Mouse (Mus musculus) splenic B cell, adult 2 months (primary cell): ENCODE results near the gene Stk4.

ENCODE experiments used
- DNase-seq: peaks from one replicate; pipeline ENCODE4 v3.0.0-alpha.2; 2011; ENCODE audit warnings: low read depth, low spot score
- H3K27me3 ChIP-seq: 2 replicates; pipeline ENCODE4 v1.6.1; 2012; ENCODE audit warnings: mild to moderate bottlenecking, low read length, moderate library complexity, mixed read lengths; ENCODE audit not compliant: control insufficient read depth, poor library complexity, insufficient read depth, severe bottlenecking
- H3K36me3 ChIP-seq: 2 replicates; pipeline ENCODE4 v1.6.1; 2012; ENCODE audit warnings: mild to moderate bottlenecking, low read length, moderate library complexity, mixed read lengths; ENCODE audit not compliant: control insufficient read depth, poor library complexity, insufficient read depth, severe bottlenecking

Gene Stk4

DNA sequence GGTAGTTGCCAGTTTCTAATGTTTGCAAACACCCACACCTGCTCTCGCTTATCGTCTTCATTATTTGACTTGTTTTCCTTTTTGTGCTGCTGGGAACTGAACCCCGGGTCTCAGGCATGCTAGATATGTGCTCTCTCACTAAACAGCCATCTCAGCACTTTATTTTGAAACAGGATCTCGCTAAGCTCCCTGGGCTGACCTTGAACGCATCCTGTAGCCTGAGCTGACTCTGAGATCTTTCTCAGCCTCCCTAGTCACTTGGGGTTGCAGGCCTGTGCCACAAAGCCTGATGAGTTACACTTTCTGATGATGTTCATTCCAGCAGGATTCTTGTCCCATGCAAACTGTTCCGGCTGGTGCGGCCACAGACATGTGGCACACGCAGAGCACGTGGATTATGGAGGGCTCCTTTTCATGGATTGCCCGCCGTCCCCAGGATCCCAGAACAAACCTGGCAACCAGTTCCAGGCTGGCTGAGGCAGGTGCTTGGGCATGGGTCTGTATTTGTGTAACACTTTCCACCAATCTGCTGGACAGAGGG lies 91.5 kb downstream of the Stk4 start:
- H3K36me3 ChIP-seq, result no peaks in the 10 kb centered on the region
- DNase-seq, result no peak
- H3K27me3 ChIP-seq, result no peaks in the 10 kb centered on the region

DNA sequence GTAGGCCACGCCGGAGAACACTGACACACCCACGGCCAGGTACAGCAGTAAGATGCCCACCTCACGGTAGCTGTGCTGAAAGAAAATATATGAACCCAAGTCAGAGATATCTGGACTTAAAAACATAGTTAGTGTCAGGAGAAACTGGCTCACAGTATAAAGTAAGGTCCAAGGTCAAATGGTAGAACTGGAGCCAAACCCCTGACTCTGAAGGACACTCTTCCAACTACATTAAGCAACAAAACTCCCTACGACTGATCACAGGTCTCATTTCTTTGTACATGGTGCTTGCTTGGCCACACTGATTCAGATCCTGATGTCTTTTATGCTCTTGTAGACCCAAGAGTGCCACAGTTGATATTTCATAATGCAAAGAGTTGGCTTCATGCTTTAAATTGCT lies 94.8 kb downstream of the Stk4 start:
- H3K27me3 ChIP-seq, result no peaks in the 10 kb centered on the region
- no peaks in the 10 kb centered on the region for H3K36me3 ChIP-seq
- no peak for DNase-seq

DNA sequence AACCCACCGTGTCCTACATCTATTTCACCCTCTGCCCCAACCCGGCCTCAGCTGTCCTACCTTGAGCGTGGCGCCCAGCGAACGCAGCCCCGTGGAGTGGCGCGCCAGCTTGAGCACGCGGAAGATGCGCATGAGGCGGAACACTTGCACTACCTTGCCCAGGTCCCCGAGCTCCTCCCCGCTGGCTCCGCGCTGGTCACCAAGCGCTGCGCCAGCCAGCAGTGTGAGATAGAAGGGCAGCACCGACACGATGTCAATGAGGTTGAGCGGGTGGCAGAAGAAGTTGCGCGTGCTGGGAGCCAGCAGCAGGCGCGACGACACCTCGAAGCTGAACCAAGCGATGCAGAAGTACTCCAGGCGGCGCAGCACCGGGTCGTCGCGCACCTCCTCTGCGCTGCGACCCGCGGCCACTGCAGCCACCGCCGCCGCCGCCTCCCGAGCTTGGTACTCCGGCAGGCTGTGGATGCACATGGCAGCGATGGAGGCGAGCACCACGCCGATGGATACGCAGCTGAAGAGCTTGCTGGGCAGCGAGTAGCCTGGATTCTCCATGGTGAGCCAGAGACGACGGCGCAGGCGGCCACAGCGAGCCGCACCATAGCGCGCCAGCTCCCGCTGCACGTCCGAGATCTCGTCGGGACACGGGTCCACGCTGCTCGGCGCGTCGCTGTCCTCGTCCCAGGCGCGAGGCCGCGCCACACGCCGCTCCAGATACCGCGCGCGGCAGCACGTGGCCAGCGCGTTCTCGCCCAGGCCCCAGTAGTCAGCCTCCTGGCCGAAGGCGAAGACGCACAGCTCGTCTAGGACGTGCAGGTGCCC lies 97.8 kb downstream of the Stk4 start:
- no peak for DNase-seq
- Histone ChIP-seq H3K27me3 (no peaks in the 10 kb centered on the region), H3K36me3 (no peaks in the 10 kb centered on the region)

DNA sequence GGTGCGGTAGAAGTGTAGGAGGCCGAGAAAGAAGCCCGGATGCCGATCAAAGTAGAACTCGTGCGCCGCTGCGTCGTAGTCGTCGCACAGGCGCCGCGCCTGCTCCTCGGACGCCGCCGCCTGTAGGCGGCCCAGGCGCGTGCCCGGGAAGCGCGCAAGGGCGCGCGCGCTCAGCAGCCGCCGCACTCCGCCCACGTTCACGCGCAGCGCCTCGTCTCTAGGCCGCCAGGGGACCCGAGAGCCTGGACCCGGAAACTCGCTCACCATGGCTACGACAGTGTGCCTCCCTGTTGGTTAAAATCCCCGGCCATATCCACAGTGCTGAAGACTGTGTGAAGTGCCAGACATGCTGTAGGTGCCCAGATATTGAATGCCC lies 98.4 kb downstream of the Stk4 start:
- no peaks in the 10 kb centered on the region for H3K36me3 ChIP-seq
- H3K27me3 ChIP-seq, result no peaks in the 10 kb centered on the region
- DNase-seq, result peak; percentile 65

DNA sequence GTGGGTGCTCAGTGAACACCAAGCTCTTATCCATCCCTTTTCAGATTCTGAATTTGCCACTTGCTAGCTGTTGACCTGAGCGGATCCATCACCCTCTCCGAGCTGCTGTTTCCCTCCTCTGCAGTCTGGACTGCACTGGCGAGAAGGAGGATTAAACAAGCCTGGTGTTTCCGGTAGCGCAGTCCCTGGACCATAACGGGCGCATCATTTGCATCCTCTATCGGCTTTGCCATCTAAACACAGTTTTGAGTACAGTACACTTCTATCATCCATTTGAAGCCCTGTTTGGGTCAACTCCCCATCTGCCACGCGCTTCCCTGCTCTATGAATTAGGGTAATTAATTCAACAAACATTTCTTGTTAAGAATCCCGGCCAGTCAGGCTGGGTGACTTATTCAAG lies 100.2 kb downstream of the Stk4 start:
- DNase-seq, result peak; percentile 40
- no peaks in the 10 kb centered on the region for H3K27me3 ChIP-seq
- H3K36me3 ChIP-seq, result no peaks in the 10 kb centered on the region

DNA sequence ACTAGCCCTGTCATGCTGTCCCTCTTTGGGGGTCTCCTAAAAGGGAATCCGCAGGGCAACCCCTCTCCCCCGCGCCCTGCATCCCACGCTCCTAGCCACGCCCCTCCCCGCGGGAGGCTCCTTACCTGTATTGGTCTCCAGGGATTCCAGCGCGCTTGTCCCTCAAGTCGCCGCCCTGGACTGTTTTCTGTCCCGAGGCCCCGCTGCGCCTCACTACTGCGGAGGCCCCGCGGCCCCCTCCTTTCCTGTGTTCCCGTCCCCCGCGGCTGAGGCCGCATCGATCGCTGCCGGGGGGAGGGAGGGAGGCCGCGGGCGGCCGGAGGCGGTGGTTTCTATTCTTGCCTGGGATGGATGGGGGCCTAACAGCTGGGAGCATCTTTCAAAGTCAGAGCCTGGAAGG lies 100.8 kb downstream of the Stk4 start, which contains the start of gene Kcns1:
Kcns1 (minus strand) TSS at position 212 of the 400 bp plus-strand sequence.
- no peaks in the 10 kb centered on the region for H3K27me3 ChIP-seq
- no peaks in the 10 kb centered on the region for H3K36me3 ChIP-seq
- no peak for DNase-seq

DNA sequence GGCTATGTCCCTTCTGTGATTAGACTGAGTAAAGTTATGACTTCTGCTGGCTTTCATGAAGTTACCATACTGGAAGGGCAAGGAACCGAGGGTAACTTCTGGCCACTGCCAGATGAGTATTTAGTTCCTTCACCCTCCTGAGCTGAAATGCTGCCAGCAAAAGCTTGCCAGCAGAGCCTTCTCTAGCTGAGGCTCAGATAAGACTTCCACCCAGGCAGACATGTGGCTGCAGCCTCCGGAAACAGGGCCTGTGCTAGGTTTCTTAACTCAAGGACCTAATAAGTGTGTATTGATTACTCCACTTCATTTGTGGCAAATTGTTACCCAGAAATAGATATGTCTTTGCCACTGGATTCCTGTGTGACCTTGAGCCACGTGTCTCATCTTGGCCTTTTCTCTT lies 103.3 kb downstream of the Stk4 start:
- no peak for DNase-seq
- H3K36me3 ChIP-seq, result no peaks in the 10 kb centered on the region
- H3K27me3 ChIP-seq, result no peaks in the 10 kb centered on the region

DNA sequence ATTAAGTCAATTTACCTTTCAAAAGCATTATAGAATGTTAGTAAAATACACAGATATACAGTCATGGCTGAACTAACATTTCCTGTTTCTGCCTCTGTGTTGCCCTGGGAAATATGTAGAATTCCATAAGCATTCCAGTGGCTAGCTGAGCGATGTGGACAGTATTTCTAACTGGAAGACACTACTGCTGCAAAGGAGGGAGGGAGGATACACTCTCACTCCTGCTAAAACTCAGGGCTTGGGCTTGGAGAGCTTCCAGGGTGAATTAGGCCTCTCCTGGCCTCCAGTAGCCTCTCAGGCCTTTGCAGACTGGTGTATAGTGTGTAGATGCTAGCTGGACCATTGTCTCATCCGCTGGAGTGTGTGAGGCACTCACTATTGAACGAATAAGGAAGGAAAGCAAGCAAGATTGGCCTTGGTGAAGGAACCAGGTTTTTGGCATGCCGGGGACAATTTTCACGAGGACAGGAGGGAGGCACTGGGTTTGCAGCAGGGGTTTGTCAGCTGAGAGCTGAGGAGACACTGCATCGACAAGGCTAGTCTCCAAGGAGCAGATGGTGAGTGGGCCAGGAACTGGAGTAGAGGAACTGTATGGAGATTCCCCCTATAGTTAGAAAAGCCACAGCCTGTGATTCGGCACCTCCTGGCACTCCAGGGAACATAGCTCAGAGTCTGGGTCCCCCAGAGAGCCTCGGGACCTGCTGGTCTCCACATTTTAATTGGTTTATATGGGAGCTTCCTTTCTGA lies 104.7 kb downstream of the Stk4 start:
- no peak for DNase-seq
- no peaks in the 10 kb centered on the region for H3K27me3 ChIP-seq
- no peaks in the 10 kb centered on the region for H3K36me3 ChIP-seq

DNA sequence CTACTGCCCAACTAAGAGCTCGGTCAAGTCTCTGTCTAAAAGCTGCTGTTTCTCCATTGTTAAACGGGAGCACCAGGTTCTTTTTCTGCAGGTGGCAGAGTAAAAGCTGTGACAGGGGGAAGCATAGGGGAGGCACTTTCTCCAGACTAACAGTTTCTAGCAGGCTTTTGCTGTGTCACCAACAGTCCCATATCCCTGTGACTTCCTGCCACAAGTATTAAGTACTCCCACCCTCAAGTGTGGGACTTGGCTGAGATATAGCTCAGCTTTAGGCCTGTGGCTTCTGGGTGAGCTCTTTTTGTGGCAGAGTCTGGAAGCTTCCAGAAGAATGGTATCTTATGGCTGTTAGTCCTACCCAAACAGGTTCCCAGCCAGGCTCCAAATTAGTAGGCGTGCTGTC lies 105.7 kb downstream of the Stk4 start:
- Histone ChIP-seq H3K36me3 (no peaks in the 10 kb centered on the region), H3K27me3 (no peaks in the 10 kb centered on the region)
- DNase-seq, result no peak

DNA sequence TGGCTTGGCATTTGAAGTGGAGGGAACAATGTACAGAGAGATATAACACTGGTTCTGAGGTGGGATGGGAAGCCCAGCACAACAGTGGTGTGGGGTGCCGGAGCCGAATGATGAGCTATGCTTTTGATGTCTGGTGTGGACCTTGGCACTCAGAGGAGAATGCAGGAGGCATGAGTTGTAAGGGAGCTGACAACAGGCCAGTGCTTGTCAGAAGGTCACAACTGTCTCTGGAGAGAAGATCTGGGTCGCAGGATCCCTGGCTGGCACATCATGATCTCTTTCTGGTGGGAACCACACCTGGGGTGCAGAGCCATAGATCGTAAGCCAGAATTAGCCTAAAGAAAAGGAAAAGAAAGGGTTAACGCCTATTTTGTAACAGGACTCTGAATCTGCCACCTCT lies 107.7 kb downstream of the Stk4 start:
- Histone ChIP-seq H3K27me3 (no peaks in the 10 kb centered on the region), H3K36me3 (no peaks in the 10 kb centered on the region)
- DNase-seq, result no peak

DNA sequence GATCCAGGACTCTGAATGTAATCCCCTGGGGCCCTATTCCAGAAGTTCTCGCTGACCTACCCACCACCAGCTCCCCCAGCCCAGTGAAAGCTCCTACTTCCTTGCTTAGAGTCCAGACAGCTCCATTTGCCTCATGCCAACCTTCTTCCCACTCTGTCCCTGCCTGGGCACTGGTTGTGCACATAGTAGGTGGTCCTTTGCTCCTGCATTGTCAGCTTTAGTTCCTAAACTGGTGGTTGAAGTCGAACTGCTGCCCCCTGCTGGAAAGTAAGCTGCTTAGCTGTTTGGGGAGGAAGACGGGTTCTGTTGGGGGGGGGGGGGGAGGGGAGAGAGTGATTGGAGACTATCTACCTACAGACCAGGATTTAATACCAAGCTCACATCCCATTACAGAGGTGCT lies 110.0 kb downstream of the Stk4 start:
- no peaks in the 10 kb centered on the region for H3K36me3 ChIP-seq
- DNase-seq, result peak; percentile 74
- no peaks in the 10 kb centered on the region for H3K27me3 ChIP-seq

DNA sequence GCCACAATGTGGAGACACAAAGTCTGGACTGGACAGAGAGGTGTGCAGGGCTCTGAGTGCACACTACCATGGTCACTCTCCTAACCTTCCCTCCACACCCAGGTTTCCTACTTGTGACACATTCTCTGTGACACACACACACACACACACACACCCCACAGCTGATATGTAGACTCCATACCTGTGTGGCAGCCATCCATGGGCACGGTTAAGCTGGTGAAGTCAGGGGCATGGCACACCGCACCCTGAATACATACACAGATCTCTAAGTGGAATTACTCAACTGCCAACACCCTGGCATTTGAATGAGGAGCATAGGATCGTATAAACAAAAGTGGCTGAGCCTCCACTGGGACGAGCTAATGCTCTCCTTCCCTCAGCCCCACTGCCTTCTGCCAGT lies 110.6 kb downstream of the Stk4 start:
- DNase-seq, result no peak
- H3K27me3 ChIP-seq, result no peaks in the 10 kb centered on the region
- no peaks in the 10 kb centered on the region for H3K36me3 ChIP-seq

DNA sequence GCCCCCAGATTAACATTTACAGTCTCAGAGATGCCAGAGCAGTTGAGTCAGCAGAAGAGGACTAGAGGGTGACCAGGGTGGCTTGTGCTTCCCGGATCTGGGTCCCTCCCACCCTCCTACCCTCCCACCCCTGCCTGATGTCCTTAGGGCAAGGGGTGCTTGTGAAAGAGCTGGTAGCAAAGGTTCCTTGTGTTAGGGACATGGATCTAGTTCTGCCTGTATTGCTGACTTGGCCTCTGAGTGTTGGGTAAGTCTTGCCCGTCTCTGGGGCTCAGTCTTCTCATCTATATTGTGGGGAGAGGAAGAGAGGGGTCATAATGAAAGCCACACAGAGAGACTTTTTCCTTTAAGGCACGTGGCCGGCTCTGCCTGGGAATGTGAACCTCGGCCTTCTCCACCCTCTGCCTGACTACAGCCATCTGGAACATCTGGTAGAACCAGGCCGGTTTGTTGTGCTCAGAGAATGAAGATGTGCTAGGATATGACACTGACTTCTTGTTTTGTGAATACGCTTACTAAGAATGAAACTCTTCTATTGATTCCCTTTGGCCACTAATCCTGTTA lies 112.7 kb downstream of the Stk4 start, which contains the start of gene Wfdc5:
Wfdc5 (minus strand) TSS at position 51 of the 564 bp plus-strand sequence.
- no peaks in the 10 kb centered on the region for H3K27me3 ChIP-seq
- no peaks in the 10 kb centered on the region for H3K36me3 ChIP-seq
- DNase-seq, result no peak

DNA sequence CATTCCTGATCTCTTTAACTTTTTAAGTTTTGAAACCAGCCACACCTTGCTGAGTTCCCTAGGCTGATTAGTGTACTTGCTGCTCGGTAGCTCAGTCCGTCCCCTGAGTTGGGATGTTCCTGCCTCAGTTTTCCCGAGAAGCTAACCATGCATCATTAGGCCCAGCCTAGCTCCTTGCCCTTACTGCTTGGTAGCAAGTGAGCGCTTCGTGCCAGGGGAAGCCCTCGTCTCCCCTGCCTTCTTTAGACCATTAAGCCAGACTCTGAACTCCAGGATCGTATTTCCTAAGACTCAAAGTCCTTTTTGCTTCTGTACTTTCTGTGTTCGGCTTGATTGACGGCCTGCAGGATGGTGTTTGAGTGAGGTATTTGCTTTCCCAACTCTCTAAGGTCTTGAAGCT lies 113.2 kb downstream of the Stk4 start:
- DNase-seq, result no peak
- no peaks in the 10 kb centered on the region for H3K36me3 ChIP-seq

DNA sequence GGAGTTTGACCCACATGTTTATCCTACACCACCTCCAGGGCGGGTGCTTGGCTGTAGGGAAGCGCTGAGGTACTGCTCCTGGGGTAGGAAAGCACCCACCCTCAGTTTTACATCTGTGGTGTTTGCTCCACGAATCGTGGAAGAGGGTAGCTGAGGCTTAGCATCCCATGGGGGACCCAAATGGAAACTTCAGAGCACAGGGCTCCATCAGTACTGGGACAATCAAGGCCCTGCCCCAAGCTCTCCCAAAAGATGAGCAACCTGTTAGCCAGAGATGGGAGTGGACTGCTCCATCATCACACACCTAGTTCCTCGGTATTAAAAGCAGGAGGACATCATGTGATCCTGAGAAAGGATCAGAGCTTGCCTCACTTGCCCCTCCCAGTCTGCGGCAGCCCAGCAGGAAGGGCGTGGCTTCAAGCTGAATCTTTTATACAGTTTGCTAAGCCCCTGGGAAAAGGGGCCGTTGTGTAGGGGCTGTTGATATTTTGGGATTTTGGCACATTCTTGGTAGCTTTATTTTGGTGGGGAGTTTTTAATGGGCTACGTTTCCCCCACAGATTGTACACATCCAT lies 114.1 kb downstream of the Stk4 start:
- peak; percentile 14 for DNase-seq
- no peaks in the 10 kb centered on the region for H3K36me3 ChIP-seq
- no peaks in the 10 kb centered on the region for H3K27me3 ChIP-seq

More for the DNA sequence above, 113.2 kb downstream of the Stk4 start:
- no peaks in the 10 kb centered on the region for H3K27me3 ChIP-seq
